ENCODE assay signal across 7 mouse cellular contexts in the genomic region with DNA sequence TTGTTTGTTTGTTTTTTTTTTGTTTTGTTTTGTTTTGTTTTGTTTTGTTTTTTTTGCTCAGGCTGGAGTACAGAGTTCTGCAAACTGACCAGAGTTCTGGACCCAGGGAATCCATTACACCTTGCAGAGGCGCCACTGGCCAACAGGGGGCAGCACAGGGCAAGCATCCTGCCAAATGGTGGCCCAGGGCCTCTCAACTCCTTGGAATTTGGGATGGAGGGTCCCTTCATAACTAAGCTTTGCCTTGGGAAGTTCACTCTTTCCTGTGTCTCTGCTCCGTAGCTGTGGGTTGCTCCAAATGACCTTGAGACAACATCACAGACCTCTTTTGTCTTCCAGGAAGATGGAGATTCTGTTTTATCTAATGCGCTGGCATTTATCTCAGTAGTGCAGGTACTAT. TPM values are rescaled to one million over a fixed set of nuclear protein-coding genes. Genes with fewer than 3 reads are reported as not detected.
DNase-seq lines count a peak whose midpoint lies in the region; TF ChIP-seq lines count a peak whose summit lies in the region.

No protein-coding gene starts in this region.

- no peak overlapping the region for H3K27ac ChIP-seq in ES-E14 (ENCODE audit: insufficient read depth, low read depth, low read length, poor library complexity, severe bottlenecking)
- H3K27ac ChIP-seq in embryonic fibroblast, embryonic 13.5 days (ENCODE audit: insufficient read depth, low read length): no peak overlapping the region

- intact Hi-C loops in left cerebral cortex, postnatal 36 days (cut with DNase I): loop anchor here (5.0 kb wide), 1 partner anchor 84 kb away; no protein-coding TSS in a partner anchor

- no peak overlapping the region for H3K4me3 ChIP-seq in ES-E14 (ENCODE audit: insufficient read depth in 1 of 2, low read depth in 1 of 2, low read length in 2 of 2, poor library complexity in 1 of 2, severe bottlenecking in 1 of 2)
- H3K4me3 ChIP-seq in embryonic fibroblast, embryonic 13.5 days (ENCODE audit: insufficient read depth, low read length): no peak overlapping the region
- H3K4me3 ChIP-seq in lung, adult 2 months (replicated peaks; ENCODE audit: extremely low read depth, low read depth, low read length): no peak overlapping the region

- DNase-seq in left cerebral cortex, adult 18-20 months (ENCODE audit: low spot score in 2 of 2): peak; percentile 39 to 62
- DNase-seq in left cerebral cortex, postnatal 36 days (ENCODE audit: low spot score in 2 of 2): no peak
- no peak for DNase-seq in ES-E14 (ENCODE audit: low read depth, low spot score)
- DNase-seq in adrenal gland, postnatal 10 days: peak; percentile 84
- DNase-seq in lung, adult 2 months: peak; percentile 64
- DNase-seq in testis, postnatal 10 days (ENCODE audit: low spot score): peak; percentile 86

- H3K36me3 ChIP-seq in ES-E14 (ENCODE audit: control insufficient read depth, insufficient read depth, low read length, poor library complexity, severe bottlenecking): no peaks in the 10 kb centered on the region

- 59% methylated on average over 3 of the region's 3 CpGs for WGBS in lung, adult 2 months

- in situ Hi-C loops in ES-E14 (cut with MboI; ENCODE audit: low sequenced_read_pairs in 2 of 2, unreplicated experiment in 2 of 2): no loop called here

- TF ChIP-seq POLR2A in embryonic fibroblast, embryonic 13.5 days (IDR thresholded peaks at IDR 0.05; ENCODE audit: low read depth, low read length): no peak
- no peak for TF ChIP-seq POLR2A in lung, adult 2 months (IDR thresholded peaks at IDR 0.05; ENCODE audit: borderline replicate concordance, extremely low read depth, low read depth, low read length)

- H3K9me3 ChIP-seq in ES-E14 (ENCODE audit: control insufficient read depth, insufficient read depth, low read depth, low read length): no peaks in the 10 kb centered on the region

- H3K4me1 ChIP-seq in ES-E14 (ENCODE audit: control insufficient read depth in 2 of 2, insufficient read depth in 2 of 2, low read length in 2 of 2, poor library complexity in 1 of 2): peaks cover 9 to 54% of the 10 kb centered on the region in 2 experiments; a peak in 3 of 4 replicates
- peaks cover 2% of the 10 kb centered on the region; the same call in 1 of the 2 replicates for H3K4me1 ChIP-seq in embryonic fibroblast, embryonic 13.5 days (ENCODE audit: control insufficient read depth, insufficient read depth, low read length)
- peaks cover 15% of the 10 kb centered on the region for H3K4me1 ChIP-seq in lung, adult 2 months (ENCODE audit: control insufficient read depth, insufficient read depth, low read length)

- no peak overlapping the region for H3K9ac ChIP-seq in ES-E14 (ENCODE audit: insufficient read depth, low read depth, low read length, poor library complexity, severe bottlenecking)

- TF ChIP-seq CTCF in embryonic fibroblast, embryonic 13.5 days (IDR thresholded peaks at IDR 0.05; ENCODE audit: borderline replicate concordance, insufficient read depth, low read length): peak; percentile 67; the same call in 1 of the 2 replicates
- peak; percentile 81 for TF ChIP-seq CTCF in lung, adult 2 months (IDR thresholded peaks at IDR 0.05; ENCODE audit: insufficient read depth, low read length)

TF ChIP-seq in ES-E14, 5 proteins besides CTCF, POLR2A, EP300 and RAD21:
- TF ChIP-seq ZC3H11A (IDR thresholded peaks at IDR 0.05; ENCODE audit: borderline replicate concordance, low read depth, low read length) (0 out of 2 replicates have a peak, but pooled peaks have one; percentile 35), HCFC1 (IDR thresholded peaks at IDR 0.05; ENCODE audit: borderline replicate concordance, insufficient read depth, low read length) (no peak)
TF ChIP-seq in ES-E14: peak in this region for 1.

RNA-seq across cellular contexts. Expression of a gene that starts 8.6 kb away (rescaled TPM):
- total RNA-seq in left cerebral cortex, adult 18-20 months (2021): 10 to 100 TPM; 16.1 to 18.9 TPM
- total RNA-seq in left cerebral cortex, postnatal 36 days (2021): 10 to 100 TPM; 15.0 to 17.1 TPM
- 2.6 and 5.3 TPM in 2 replicates for total RNA-seq in ES-E14 (2012; rRNA removed)
- total RNA-seq in adrenal gland, postnatal 10 days (2021): 1 to 10 TPM; 3.3 to 3.8 TPM
- 3.5 and 4.4 TPM in 2 replicates for polyA plus RNA-seq in embryonic fibroblast, embryonic 13.5 days (2011; ENCODE audit: insufficient read length, low read depth, missing spikeins)
- polyA plus RNA-seq in lung, adult 2 months (2012; rRNA removed): 16.5 and 24.0 TPM in 2 replicates

RNA-seq across cellular contexts. Expression of a gene that starts 38.2 kb away (rescaled TPM):
- 10 to 100 TPM; 37.0 to 37.9 TPM for total RNA-seq in left cerebral cortex, adult 18-20 months (2021)
- 10 to 100 TPM; 33.1 to 38.1 TPM for total RNA-seq in left cerebral cortex, postnatal 36 days (2021)
- 29.2 and 38.6 TPM in 2 replicates for total RNA-seq in ES-E14 (2012; rRNA removed)
- total RNA-seq in adrenal gland, postnatal 10 days (2021): 10 to 100 TPM; 32.3 to 34.6 TPM
- polyA plus RNA-seq in embryonic fibroblast, embryonic 13.5 days (2011; ENCODE audit: insufficient read length, low read depth, missing spikeins): 52.1 and 55.9 TPM in 2 replicates
- polyA plus RNA-seq in lung, adult 2 months (2012; rRNA removed): 9.3 and 18.2 TPM in 2 replicates

Comparison
In these comparisons a context has a peak if more than half of its experiments do, and no peak if none do; other contexts are left out.
1. DNase-seq: peak in left cerebral cortex, adult 18-20 months (2 of 2), adrenal gland, postnatal 10 days (single experiment), lung, adult 2 months (single experiment) and testis, postnatal 10 days (single experiment); none in left cerebral cortex, postnatal 36 days (0 of 2) and ES-E14 (single experiment).